Mouse (Mus musculus) layer of hippocampus, adult 8-10 months (tissue): ENCODE data around the gene Prss8. TPM values are rescaled to one million over a fixed set of nuclear protein-coding genes. Genes with fewer than 3 reads are reported as not detected.
"Not testable (repeated sequence)": the region's sequence is repeated elsewhere in the genome, so short reads cannot be mapped to it uniquely, and the experiment has no call there.

Experiments
- DNase-seq, 2 experiments: peaks; one replicate each; pipeline ENCODE4 v3.0.0; 2022; ENCODE audit warnings: low spot score in 2 of 2
- total RNA-seq, 4 experiments: library from RNA; stranded (reverse); gene quantifications; 2 replicates each; pipeline ENCODE4 v1.2.4; 2022

The Prss8 gene
- total RNA-seq = under 1 TPM; 0.18 to 0.98 (median 0.46) TPM

DNA sequence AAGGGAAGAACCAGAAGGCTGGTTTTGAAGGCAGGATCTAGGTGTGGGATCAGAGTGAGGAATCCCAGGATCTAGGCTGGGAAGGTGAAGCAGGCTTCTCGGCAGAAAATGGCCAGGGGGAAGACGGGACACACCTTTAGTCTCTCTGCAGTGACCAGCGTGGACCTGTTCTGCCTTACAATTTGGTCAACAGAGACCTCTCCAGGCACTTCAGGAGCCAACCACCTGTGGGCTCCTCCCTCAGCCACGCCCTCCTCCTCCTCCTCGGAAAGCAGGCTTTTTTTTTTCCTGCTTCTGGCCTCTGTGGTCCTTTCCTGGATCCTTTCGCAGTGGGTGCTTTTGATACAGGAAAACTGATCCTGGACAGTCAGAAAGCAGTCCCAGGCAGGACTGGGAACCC lies at the start of gene Prss8:
TSS of gene Prss8 (minus strand) at position 182 of the 400 bp plus-strand sequence.
- no peak for DNase-seq

DNA sequence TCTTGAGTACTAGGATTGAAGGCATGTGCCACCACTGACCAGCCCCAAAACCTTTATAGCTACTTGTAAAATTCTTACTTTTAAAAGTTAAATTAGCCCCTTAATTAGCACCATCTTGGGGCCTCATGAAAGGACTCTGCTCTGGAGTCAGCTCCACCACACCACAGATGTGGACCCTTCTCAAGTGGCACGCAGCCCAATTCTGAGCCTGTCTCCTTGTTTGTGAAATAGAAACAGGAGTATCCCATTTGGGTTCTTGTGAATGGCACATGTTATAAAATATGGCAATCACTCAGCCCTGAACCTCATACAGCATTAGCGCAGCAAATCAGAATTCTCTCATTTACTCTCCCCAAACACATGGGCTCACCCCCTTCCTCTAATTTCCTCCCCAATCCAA lies 49.0 kb upstream of the Prss8 start:
- DNase-seq = no peak

GRCm38 (mm10) chr7:127974413-127974930 lies 44.6 kb upstream of the Prss8 start:
- DNase-seq = no peak

- peak; percentile 62 to 75 for DNase-seq
These were observed 38.3 kb upstream of the Prss8 start for GRCm38 (mm10) chr7:127967922-127968828.

- DNase-seq = peak; percentile 90 to 95
These were observed 37.4 kb upstream of the Prss8 start, which contains the start of gene Fus for GRCm38 (mm10) chr7:127967004-127967921. TSS of gene Fus (plus strand) at chr7:127967457.

DNA sequence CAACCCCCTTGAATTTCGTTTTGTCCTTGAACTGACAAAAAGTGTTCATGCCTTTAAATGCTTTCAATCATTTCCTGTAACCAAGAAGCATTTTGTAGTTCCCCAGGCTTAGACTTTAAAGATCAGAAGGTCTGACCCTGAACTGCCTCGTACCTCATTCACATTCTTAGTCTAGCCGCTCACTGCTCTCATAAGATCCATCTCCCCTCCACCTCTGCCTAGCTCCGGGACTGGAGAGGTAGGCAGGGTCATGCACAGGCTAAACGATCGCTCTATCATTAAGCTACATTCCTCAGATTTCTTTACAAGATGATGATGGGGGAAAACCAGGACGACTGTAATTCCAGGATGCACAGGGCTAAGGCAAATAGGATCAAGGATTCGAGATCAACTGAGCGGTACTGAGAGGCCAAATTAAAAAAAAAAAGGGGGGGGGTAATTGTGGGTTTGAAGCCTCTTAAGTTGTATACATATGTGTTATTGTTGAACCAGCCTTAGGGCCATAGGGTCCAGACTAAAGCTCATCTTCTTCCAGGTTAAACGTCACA lies 36.5 kb upstream of the Prss8 start:
- DNase-seq = no peak

DNA sequence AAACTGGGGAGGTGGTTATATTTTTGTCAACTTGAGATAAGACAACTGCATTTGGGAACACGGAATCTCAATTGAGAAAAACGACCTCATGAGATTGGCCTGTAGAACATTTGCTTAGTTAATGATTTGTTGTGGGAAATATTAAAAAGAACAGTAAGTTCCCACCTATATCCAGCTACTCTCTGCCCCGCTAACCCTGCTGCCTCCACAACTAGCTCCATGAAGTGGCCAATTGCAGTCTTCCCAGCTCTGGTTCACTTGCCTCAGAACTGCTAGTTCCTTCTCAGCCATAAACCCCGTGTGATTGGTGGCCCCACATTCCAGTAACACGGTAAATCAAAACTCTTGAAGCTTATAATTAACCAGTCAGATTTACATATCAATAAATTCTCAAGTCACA lies 29.5 kb upstream of the Prss8 start:
- DNase-seq = no peak

DNA sequence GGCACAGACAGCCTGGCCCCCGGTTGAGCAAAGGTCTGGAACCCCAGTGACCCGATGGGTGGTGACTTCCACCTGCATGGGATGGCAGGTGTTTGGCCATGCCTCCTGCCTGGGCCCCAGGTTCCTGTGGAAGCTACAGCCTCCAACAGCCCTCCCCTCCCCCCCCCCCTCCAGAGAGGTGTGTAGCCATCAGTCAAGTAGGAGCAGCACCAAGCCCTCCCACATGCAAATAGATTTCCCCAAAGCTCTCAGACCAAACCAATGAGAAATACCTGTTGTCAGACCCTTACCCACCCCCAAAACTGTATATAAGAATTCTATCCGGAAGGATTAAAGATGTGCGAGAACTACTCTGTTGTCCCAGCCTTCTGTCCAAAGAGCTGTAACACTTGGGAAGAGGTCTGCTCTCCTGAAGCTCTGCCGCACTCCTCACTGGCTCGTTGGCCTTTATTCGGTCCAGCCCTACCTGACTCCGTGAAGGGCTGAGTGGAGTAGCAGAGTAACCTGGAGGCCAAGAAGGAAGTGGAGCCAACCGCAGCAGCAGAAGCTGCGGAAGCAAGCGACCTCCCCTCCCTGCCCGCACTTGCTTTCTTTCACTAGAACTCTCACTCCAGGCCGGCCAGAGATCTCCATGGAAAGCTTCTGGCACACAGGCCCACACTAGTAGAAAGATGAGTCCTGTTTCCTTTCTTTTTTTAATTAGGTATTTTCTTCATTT lies 23.1 kb upstream of the Prss8 start:
- no peak for DNase-seq

- no peak for DNase-seq
These were observed 16.6 kb upstream of the Prss8 start, which contains the start of gene Prss36 for GRCm38 (mm10) chr7:127946470-127947023. TSS of gene Prss36 (minus strand) at chr7:127946725.

DNA sequence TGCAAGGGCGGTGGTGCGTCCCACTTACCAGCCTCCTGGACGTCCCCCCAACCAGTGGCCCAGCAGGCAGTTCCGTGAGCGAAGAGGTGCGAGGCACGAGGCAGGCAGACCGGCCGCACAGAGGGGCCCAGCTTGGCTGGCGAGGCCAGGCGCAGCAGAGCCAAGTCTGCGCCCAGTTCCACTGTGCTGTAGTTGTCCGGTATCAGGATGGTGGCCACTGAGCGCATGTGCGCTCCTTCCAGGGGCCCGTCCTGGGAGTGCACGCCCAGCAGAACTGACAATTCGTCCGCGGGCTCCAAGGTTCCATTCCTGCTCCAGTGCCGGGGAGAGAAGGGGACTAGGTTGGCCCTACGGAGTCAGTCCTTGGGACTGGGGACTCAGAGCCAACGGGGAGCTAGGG lies 14.7 kb upstream of the Prss8 start:
- no peak for DNase-seq

DNA sequence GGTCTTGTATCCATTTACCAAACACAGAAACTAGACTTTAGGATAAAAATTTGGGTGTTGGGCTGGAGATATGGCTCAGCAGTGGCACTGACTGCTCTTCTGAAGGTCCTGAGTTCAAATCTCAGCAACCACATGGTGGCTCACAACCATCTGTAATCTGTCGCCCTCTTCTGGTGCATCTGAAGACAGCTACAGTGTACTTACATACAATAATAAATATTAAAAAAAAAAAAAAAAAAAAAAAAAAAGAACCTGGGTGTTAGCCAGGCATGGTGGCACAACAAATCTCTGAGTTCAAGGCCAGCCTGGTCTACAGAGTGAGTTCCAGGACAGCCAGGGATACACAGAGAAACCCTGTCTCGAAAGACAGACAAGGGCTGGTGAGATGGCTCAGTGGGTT lies 12.2 kb upstream of the Prss8 start:
- DNase-seq = not testable (repeated sequence)

DNA sequence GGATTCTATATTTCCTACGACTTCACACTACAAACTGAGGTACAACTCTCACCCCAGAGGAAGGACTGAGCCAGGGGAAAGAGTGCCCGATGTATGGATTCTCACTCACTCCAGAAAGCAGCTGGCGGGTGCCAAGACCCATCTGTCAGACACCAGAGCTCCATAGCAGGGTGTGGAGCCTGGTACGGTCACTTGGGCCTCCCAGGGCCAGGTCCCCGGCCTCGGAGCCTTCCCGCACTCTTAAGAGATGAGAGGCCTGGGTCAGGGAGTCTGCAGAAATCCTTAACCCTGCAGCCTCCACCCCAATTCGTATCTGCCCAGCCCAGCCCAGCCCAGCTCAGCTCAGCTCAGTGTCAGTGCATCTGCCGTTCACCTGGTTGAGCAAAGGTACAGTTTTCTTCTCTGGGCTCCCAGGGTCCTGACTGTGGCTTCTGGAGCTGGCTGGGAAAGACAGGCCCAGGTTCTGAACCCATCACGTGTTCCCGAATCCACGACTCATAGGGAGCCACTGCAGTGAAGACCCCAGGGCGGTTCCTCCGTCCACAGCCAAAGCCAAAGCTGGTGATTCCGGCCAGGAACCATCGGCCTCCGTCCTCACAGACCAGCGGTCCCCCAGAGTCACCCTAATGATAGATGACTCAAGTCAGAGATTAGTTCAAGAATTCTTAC lies 6.4 kb upstream of the Prss8 start:
- DNase-seq = no peak

GRCm38 (mm10) chr7:127935748-127936159 lies 5.8 kb upstream of the Prss8 start:
- DNase-seq = no peak

GRCm38 (mm10) chr7:127935028-127935722 lies 5.3 kb upstream of the Prss8 start:
- DNase-seq = peak; percentile 92 to 96

- no peak for DNase-seq
These were observed 4.2 kb upstream of the Prss8 start for GRCm38 (mm10) chr7:127934075-127934474.

- no peak for DNase-seq
These were observed 2.5 kb upstream of the Prss8 start for GRCm38 (mm10) chr7:127932273-127933031.

- no peak for DNase-seq
These were observed 1.6 kb upstream of the Prss8 start for GRCm38 (mm10) chr7:127931351-127932135.

DNA sequence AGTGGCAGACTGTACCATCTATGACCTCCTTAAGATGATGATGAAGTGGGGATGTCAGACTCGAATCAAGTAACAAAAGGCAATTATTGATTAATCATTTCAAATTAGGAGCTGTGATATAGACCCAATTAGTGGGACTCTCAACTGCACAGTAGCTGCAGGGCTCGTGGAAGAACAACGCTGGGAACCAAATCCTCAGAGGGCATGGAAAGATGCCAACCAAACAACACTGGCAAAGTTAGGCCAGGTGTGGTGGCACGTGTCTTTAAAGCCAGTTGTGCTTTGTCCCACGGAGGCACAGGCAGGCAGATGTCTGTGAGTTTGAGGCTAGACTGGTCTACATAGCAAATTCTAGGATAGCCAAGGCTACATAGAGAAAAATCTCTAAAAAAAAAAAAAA lies 732 bp upstream of the Prss8 start:
- DNase-seq = no peak
